Mouse (Mus musculus) MEL (cell line): ENCODE results near the gene 1810013L24Rik. TPM values are rescaled to one million over a fixed set of nuclear protein-coding genes. Genes with fewer than 3 reads are reported as not detected.
"Not testable (repeated sequence)": the region's sequence is repeated elsewhere in the genome, so short reads cannot be mapped to it uniquely, and the experiment has no call there.

Experiments
- DNase-seq: peaks from one replicate; pipeline ENCODE4 v3.0.0; 2011; ENCODE audit warnings: low read depth, low spot score
- H3K27ac ChIP-seq: 2 replicates; pipeline ENCODE4 v1.5.1; 2012; ENCODE audit warnings: low read depth, mild to moderate bottlenecking, control low read depth, low read length, moderate library complexity; ENCODE audit not compliant: control insufficient read depth
- H3K27me3 ChIP-seq, 2 experiments: fragments of 150-350 bp in 1 of 2; sonication (generic) in 1 of 2; 2 replicates each; pipeline ENCODE4 v1.6.1; 2012; ENCODE audit warnings: low read length in 2 of 2, mild to moderate bottlenecking in 2 of 2, improper control_type of control experiment in 1 of 2, moderate library complexity in 1 of 2; ENCODE audit not compliant: insufficient read depth in 2 of 2, control insufficient read depth in 1 of 2
- H3K36me3 ChIP-seq, 2 experiments: 2 replicates each; pipeline ENCODE4 v1.6.1; 2012 to 2014; ENCODE audit warnings: low read length in 2 of 2, improper control_type of control experiment in 1 of 2, inconsistent platforms in 1 of 2, mild to moderate bottlenecking in 1 of 2; ENCODE audit not compliant: insufficient read depth in 2 of 2, control insufficient read depth in 1 of 2
- H3K4me1 ChIP-seq, 2 experiments: fragments of 150-350 bp in 1 of 2; sonication (generic) in 1 of 2; 2 replicates each; pipeline ENCODE4 v1.6.1; 2012; ENCODE audit warnings: low read length in 2 of 2, improper control_type of control experiment in 1 of 2, mild to moderate bottlenecking in 1 of 2; ENCODE audit not compliant: insufficient read depth in 2 of 2, control insufficient read depth in 1 of 2
- H3K4me3 ChIP-seq, 2 experiments: fragments of 150-350 bp in 1 of 2; sonication (generic) in 1 of 2; 2 replicates each; pipeline ENCODE4 v1.5.1; 2012; ENCODE audit warnings: low read depth in 2 of 2, low read length in 2 of 2, mild to moderate bottlenecking in 2 of 2, moderate library complexity in 2 of 2, control low read depth in 1 of 2, improper control_type of control experiment in 1 of 2; ENCODE audit not compliant: control insufficient read depth in 1 of 2, insufficient read depth in 1 of 2
- H3K79me2 ChIP-seq: 2 replicates; pipeline ENCODE4 v1.6.1; 2012; ENCODE audit warnings: mild to moderate bottlenecking, low read length, moderate library complexity; ENCODE audit not compliant: control insufficient read depth, poor library complexity, insufficient read depth
- H3K9ac ChIP-seq: 2 replicates; pipeline ENCODE4 v1.6.1; 2012; ENCODE audit warnings: low read depth, mild to moderate bottlenecking, control low read depth, low read length, moderate library complexity; ENCODE audit not compliant: control insufficient read depth, poor library complexity, severe bottlenecking
- H3K9me3 ChIP-seq: fragments of 150-350 bp; sonication (generic); replicated peaks from 2 replicates; pipeline ENCODE4 v1.6.1; 2012; ENCODE audit warnings: mild to moderate bottlenecking, low read length, improper control_type of control experiment, moderate library complexity; ENCODE audit not compliant: insufficient read depth
- BHLHE40 ChIP-seq: IDR thresholded peaks from 2 replicates; pipeline ENCODE4 v1.6.1; 2012; ENCODE audit warnings: low read depth, mild to moderate bottlenecking, inconsistent platforms, low read length, improper control_type of control experiment, borderline replicate concordance
- JUND ChIP-seq: IDR thresholded peaks from 2 replicates; pipeline ENCODE4 v1.6.1; 2011; ENCODE audit warnings: low read depth, mild to moderate bottlenecking, improper control_type of control experiment, low read length
- KAT2A ChIP-seq: conservative IDR thresholded peaks from 2 replicates; pipeline ENCODE4 v1.6.1; 2012; ENCODE audit warnings: low read depth, low read length, improper control_type of control experiment, inconsistent platforms
- NRF1 ChIP-seq: IDR thresholded peaks from 2 replicates; pipeline ENCODE4 v1.6.1; 2014; ENCODE audit warnings: low read depth, mild to moderate bottlenecking, inconsistent platforms, low read length, improper control_type of control experiment, moderate library complexity; ENCODE audit not compliant: poor library complexity, insufficient read depth, severe bottlenecking
- TBP ChIP-seq: IDR thresholded peaks from 2 replicates; pipeline ENCODE4 v1.8.0; 2011; ENCODE audit warnings: low read depth, low read length, improper control_type of control experiment
- ZNF384 ChIP-seq: IDR thresholded peaks from 2 replicates; pipeline ENCODE4 v1.6.1; 2012; ENCODE audit warnings: low read depth, mild to moderate bottlenecking, inconsistent platforms, low read length, improper control_type of control experiment
- polyA plus RNA-seq, 2 experiments: library from polyadenylated mRNA; stranded (reverse) in 1 of 2; unstranded in 1 of 2; fragments of >175 nt in 1 of 2; fragments of >200 nt in 1 of 2; gene quantifications; 2 replicates each; pipeline versions ENCODE4 v1.2.1 to v1.2.4; 2012; ENCODE audit warnings: low replicate concordance in 2 of 2, low read depth in 1 of 2; ENCODE audit not compliant: insufficient read length in 2 of 2, insufficient read depth in 1 of 2, missing spikeins in 1 of 2
- total RNA-seq: library from RNA; depleted of rRNA; stranded (reverse); fragments of 300-350 nt; gene quantifications from 2 replicates; pipeline ENCODE4 v1.2.3, GENCODE M21; 2012; rRNA removed

Gene 1810013L24Rik
- total and polyA plus RNA-seq, 3 experiments = 27.6 to 154 (median 29.9) TPM

- no peak for TF ChIP-seq TBP
- TF ChIP-seq JUND = no peak
- no peak for TF ChIP-seq ZNF384
- TF ChIP-seq BHLHE40 = no peak
- no peak for TF ChIP-seq KAT2A
- no peak for TF ChIP-seq NRF1
- Histone ChIP-seq H3K27me3 (no peaks in the 10 kb centered on the region), H3K27ac (no peak overlapping the region), H3K4me1 (no peaks in the 10 kb centered on the region), H3K9ac (no peak overlapping the region), H3K9me3 (no peaks in the 10 kb centered on the region), H3K79me2 (no peaks in the 10 kb centered on the region), H3K4me3 (no peak overlapping the region), H3K36me3 (no peaks in the 10 kb centered on the region)
- DNase-seq = no peak
Observed at GRCm38 (mm10) chr16:8895301-8895700, 65.4 kb downstream of the 1810013L24Rik start.

- H3K4me3 ChIP-seq, H3K27me3 ChIP-seq, H3K4me1 ChIP-seq, H3K79me2 ChIP-seq, H3K9ac ChIP-seq, H3K36me3 ChIP-seq, H3K27ac ChIP-seq, H3K9me3 ChIP-seq: not testable (repeated sequence)
- peak; percentile 11 for DNase-seq
Observed at GRCm38 (mm10) chr16:8906115-8906514, 76.2 kb downstream of the 1810013L24Rik start.

Other genes starting within 250 kb of the 1810013L24Rik start
- gene Pmm2, start 192.4 kb upstream of the 1810013L24Rik start, total RNA-seq = 44.5 and 53.4 TPM in 2 replicates
- 10 to 100 TPM in 1 of 2 experiments, not detected in 1; 96.0 TPM for gene Pmm2, start 192.4 kb upstream of the 1810013L24Rik start, polyA plus RNA-seq
- 18.4 and 22.5 TPM in 2 replicates for gene Tmem186, start 192.4 kb upstream of the 1810013L24Rik start, total RNA-seq
- 10 to 100 TPM; 18.9 to 99.9 TPM for gene Tmem186, start 192.4 kb upstream of the 1810013L24Rik start, polyA plus RNA-seq
- 19.5 and 21.4 TPM in 2 replicates for gene Carhsp1, start 157.9 kb upstream of the 1810013L24Rik start, total RNA-seq
- gene Carhsp1, start 157.9 kb upstream of the 1810013L24Rik start, polyA plus RNA-seq = 10 to 100 TPM in 1 of 2 experiments, not detected in 1; 28.0 TPM
- gene Gm5767, start 149.3 kb upstream of the 1810013L24Rik start, total RNA-seq = not detected in 2 replicates
- gene Gm5767, start 149.3 kb upstream of the 1810013L24Rik start, polyA plus RNA-seq = not detected
- gene Usp7, start 37.8 kb upstream of the 1810013L24Rik start, total RNA-seq = 101 and 105 TPM in 2 replicates
- 100 to 1,000 TPM in 1 of 2 experiments, 10 to 100 TPM in 1; 94.2 to 425 TPM for gene Usp7, start 37.8 kb upstream of the 1810013L24Rik start, polyA plus RNA-seq